8 mouse cellular contexts compared by ENCODE assay signal in the genomic region with DNA sequence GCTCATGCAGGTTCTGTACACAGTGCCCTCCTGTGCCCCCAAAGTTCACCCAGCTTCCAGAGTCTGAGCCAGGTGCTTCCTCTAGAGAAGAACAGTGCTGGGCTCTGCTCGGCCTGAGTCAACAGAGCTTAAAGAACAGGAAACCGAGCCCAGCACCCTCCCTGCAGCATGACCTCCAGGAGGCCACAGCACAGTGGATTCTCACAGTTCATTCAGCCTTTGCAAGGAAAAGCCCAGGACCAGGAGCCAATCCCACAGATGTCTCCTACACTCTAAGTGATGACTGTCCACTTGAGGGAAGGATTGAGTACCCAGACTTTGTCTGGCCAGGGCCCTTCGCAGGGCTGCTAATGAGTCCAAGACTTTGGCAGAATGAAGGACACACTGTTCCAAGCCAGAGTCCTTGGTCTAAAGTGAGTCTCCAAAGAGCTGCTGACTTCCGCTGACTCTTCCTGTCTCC.
DNase-seq lines count a peak whose midpoint lies in the region; ATAC-seq and TF ChIP-seq lines count a peak whose summit lies in the region.

No protein-coding gene starts in this region.

- H3K27ac ChIP-seq in lung, embryonic 14.5 days (ENCODE audit: low read depth), result peak overlapping the region; percentile 63; the same call in 1 of the 2 replicates
- peak overlapping the region; percentile 74 for H3K27ac ChIP-seq in thymus, adult 2 months (ENCODE audit: control insufficient read depth, insufficient read depth, low read length)

- no peak overlapping the region for H3K4me3 ChIP-seq in lung, embryonic 14.5 days (ENCODE audit: low read depth, low read length)
- H3K4me3 ChIP-seq in thymus, adult 2 months (ENCODE audit: control insufficient read depth, insufficient read depth, low read length), result no peak overlapping the region

- no peak for TF ChIP-seq POLR2A in thymus, adult 2 months (IDR thresholded peaks at IDR 0.05; ENCODE audit: control insufficient read depth, extremely low read depth, insufficient read depth, low read length, poor library complexity)

- H3K9me3 ChIP-seq in lung, embryonic 14.5 days (ENCODE audit: low read depth, low read length), result no peaks in the 10 kb centered on the region

- peak; percentile 67 for ATAC-seq in frontal cortex, adult (ENCODE audit: low TSS enrichment)
- peak; percentile 76 for ATAC-seq in lung, embryonic 14.5 days (ENCODE audit: insufficient read depth)

- peaks cover 25% of the 10 kb centered on the region for H3K4me1 ChIP-seq in lung, embryonic 14.5 days (ENCODE audit: insufficient read depth)
- peaks cover 37% of the 10 kb centered on the region for H3K4me1 ChIP-seq in thymus, adult 2 months (replicated peaks; ENCODE audit: control insufficient read depth, insufficient read depth, low read length)

- TF ChIP-seq CTCF in lung, embryonic 14.5 days (IDR thresholded peaks at IDR 0.05; ENCODE audit: low read depth), result no peak; the same call in 1 of the 2 replicates
- TF ChIP-seq CTCF in thymus, adult 2 months (IDR thresholded peaks at IDR 0.05; ENCODE audit: borderline replicate concordance, control insufficient read depth, extremely low read depth, insufficient read depth, low read length, poor library complexity), result no peak

- no peak for DNase-seq in frontal cortex, adult 2 months (ENCODE audit: extremely low spot score in 1 of 2, low spot score in 1 of 2)
- peak; percentile 77 for DNase-seq in adrenal gland, adult 2 months
- DNase-seq in heart, adult 8-10 months (ENCODE audit: low spot score), result peak; percentile 87
- DNase-seq in kidney, adult 18-20 months, result peak; percentile 62
- peak; percentile 68 for DNase-seq in lung, embryonic 14.5 days
- DNase-seq in thymus, adult 2 months, result peak; percentile 69
- no peak for DNase-seq in layer of hippocampus, adult 9-10 months (ENCODE audit: low spot score)

- peaks cover 4% of the 10 kb centered on the region; the same call in 1 of the 2 replicates for H3K36me3 ChIP-seq in lung, embryonic 14.5 days (ENCODE audit: insufficient read depth)
- H3K36me3 ChIP-seq in thymus, adult 2 months (ENCODE audit: control insufficient read depth, insufficient read depth, low read length), result no peaks in the 10 kb centered on the region

- no peak overlapping the region for H3K4me2 ChIP-seq in lung, embryonic 14.5 days

- WGBS in lung, embryonic 14.5 days, result 42% methylated on average over 4 of the region's 4 CpGs
- 11% methylated on average over 4 of the region's 4 CpGs for WGBS in thymus, adult 2 months

- H3K9ac ChIP-seq in lung, embryonic 14.5 days, result no peak overlapping the region

- H3K27me3 ChIP-seq in lung, embryonic 14.5 days (ENCODE audit: insufficient read depth, low read length), result no peaks in the 10 kb centered on the region
- H3K27me3 ChIP-seq in thymus, adult 2 months (ENCODE audit: control insufficient read depth, insufficient read depth, low read length), result no peaks in the 10 kb centered on the region

Comparison
In these comparisons a context has a peak if more than half of its experiments do, and no peak if none do; other contexts are left out.
1. DNase-seq: peak in adrenal gland, adult 2 months (single experiment), heart, adult 8-10 months (single experiment), kidney, adult 18-20 months (single experiment), lung, embryonic 14.5 days (single experiment) and thymus, adult 2 months (single experiment); none in frontal cortex, adult 2 months (0 of 2) and layer of hippocampus, adult 9-10 months (single experiment).